Mouse (Mus musculus) erythroblast, embryonic 14.5 days (primary cell): Measurements from ENCODE around the gene Ikzf3. TPM values are rescaled to one million over a fixed set of nuclear protein-coding genes. Genes with fewer than 3 reads are reported as not detected.

Source experiments
- H3K27me3 ChIP-seq: 2 replicates; pipeline ENCODE4 v1.6.1; 2012; ENCODE audit warnings: inconsistent platforms; ENCODE audit not compliant: control insufficient read depth
- H3K36me3 ChIP-seq: 2 replicates; pipeline ENCODE4 v1.6.1; 2012; ENCODE audit warnings: mild to moderate bottlenecking, inconsistent platforms; ENCODE audit not compliant: control insufficient read depth
- H3K4me1 ChIP-seq: 2 replicates; pipeline ENCODE4 v1.6.1; 2012; ENCODE audit warnings: inconsistent platforms; ENCODE audit not compliant: control insufficient read depth
- H3K4me3 ChIP-seq: replicated peaks from 2 replicates; pipeline ENCODE3; 2012; ENCODE audit warnings: moderate library complexity, mild to moderate bottlenecking, inconsistent platforms
- H3K9me3 ChIP-seq: 2 replicates; pipeline ENCODE4 v1.6.1; 2012; ENCODE audit warnings: low read length, inconsistent platforms, mixed read lengths; ENCODE audit not compliant: control insufficient read depth
- GATA1 ChIP-seq: IDR thresholded peaks from 2 replicates; pipeline ENCODE4 v1.6.1; 2012; ENCODE audit warnings: low read length, inconsistent platforms, mixed read lengths
- TAL1 ChIP-seq: IDR thresholded peaks from 3 replicates; pipeline ENCODE4 v1.6.1; 2012; ENCODE audit warnings: low read length, inconsistent platforms, mixed read lengths
- polyA plus RNA-seq: library from polyadenylated mRNA; stranded (reverse); fragments of >175 nt; gene quantifications from 2 replicates; pipeline ENCODE4 v1.2.3, GENCODE M21; 2012

The Ikzf3 gene
- polyA plus RNA-seq, 1 experiment, result not detected

DNA sequence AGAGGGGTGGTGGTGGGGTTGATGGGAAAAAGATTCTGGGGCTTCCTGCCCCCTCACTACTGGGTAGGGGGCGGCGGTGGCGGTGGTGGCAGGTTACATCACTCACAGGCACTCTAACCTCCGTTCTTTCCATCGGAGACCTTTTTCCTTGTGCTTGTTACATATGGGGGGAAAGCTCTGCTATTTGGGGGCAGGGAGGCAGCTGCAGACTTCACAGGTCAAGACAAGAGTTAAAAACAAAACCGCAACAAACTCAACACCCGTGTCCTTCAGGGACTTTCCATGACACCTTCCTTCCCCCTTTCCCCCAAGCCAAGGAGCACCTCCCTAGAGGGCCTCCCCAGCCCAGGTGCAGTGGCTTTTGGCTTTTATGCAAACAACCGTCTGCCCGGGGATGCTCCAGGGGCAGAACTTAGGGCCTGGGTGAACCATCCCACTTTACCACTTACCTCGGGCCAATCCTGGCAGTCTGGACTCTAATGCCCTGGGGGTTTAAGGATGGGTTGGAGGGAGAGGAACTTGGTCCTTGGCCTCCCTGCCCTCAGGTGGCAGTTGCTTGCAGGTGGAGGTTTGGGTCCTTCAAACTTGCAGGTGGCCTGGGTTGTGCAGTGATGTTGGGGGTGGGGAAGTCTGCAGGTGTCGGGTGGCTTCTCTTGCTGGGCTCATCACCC is 86.6 kb downstream of the Ikzf3 start:
- Histone ChIP-seq H3K4me3 (no peak overlapping the region), H3K9me3 (no peaks in the 10 kb centered on the region), H3K4me1 (peaks cover 13% of the 10 kb centered on the region), H3K27me3 (peaks cover 46% of the 10 kb centered on the region), H3K36me3 (peaks cover 4% of the 10 kb centered on the region; the same call in 1 of the 2 replicates)
- TF ChIP-seq GATA1 (no peak), TAL1 (no peak)

DNA sequence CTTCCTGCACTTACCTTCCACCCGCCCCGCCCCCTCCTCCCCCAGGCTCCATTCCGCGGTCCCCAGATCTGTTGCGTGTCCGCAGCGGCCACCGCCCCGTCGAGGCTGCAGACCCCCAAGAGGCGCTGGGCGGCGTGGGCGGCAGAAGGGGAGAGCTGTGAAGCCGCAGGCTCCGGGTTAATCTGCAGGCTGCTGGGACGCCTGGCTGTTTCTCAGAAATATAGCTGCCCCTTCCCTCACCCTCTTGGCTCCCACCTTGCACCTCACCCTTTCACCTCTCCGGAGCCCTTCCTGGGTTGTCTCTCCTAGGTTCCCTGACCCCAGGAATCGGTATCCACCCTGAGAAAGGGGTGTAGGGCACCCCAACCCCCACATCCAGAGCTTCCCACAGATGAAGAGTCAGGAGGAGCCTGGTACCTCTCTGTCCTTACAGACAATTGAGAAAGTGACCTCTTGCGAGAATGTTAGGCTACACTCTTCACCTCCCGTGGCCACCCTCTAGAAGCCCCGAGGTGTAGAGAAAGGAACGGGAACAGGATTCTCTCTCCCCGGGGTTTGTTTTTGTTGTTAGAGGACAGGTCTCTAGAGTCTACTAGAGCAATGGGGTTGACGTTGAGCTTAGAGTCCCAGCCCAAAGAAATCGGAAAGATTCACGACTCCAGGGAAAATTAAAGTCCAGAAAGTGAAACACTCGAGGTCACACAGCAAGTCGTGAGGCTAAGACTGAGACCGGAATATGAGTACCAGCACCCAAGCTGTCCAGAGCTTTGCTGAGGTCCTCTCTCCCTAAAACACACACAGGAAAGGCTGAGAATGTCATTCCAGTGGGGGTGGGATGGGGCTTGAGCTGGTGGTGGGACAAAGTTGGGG is 87.5 kb downstream of the Ikzf3 start:
- H3K4me3 ChIP-seq, result peak overlapping the region; percentile 64
- H3K4me1 ChIP-seq, result peaks cover 13% of the 10 kb centered on the region
- no peaks in the 10 kb centered on the region for H3K9me3 ChIP-seq
- H3K27me3 ChIP-seq, result peaks cover 46% of the 10 kb centered on the region
- TF ChIP-seq TAL1 (no peak), GATA1 (no peak)
- peaks cover 6% of the 10 kb centered on the region; the same call in 1 of the 2 replicates for H3K36me3 ChIP-seq

- no peaks in the 10 kb centered on the region for H3K9me3 ChIP-seq
- TF ChIP-seq GATA1, result no peak
- no peak for TF ChIP-seq TAL1
- peak overlapping the region; percentile 64 for H3K4me3 ChIP-seq
- peaks cover 9% of the 10 kb centered on the region; the same call in 1 of the 2 replicates for H3K36me3 ChIP-seq
- H3K27me3 ChIP-seq, result peaks cover 46% of the 10 kb centered on the region
- H3K4me1 ChIP-seq, result peaks cover 13% of the 10 kb centered on the region
Measured at GRCm38 (mm10) chr11:98457367-98458120, 88.3 kb downstream of the Ikzf3 start.

DNA sequence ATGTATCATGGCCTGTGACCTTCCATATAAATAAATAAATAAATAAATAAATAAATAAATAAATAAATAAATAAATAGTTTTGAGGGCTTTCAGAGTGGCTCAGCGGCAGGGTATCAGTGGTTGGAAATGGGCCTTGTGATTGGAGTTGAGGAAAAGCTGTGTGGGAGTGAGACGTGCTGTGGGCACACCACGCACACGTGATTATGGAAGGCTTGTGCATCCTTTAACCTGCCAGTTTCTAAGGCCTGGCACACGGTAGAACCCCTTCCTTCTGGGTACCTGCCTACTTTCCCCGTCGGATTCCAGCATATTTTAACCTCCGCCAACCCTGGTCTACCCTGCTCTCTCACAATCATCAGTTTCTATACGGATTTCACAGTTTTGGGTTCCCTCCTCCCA is 88.9 kb downstream of the Ikzf3 start:
- TF ChIP-seq TAL1 (no peak), GATA1 (no peak)
- Histone ChIP-seq H3K9me3 (no peaks in the 10 kb centered on the region), H3K4me3 (peak overlapping the region; percentile 64), H3K4me1 (peaks cover 13% of the 10 kb centered on the region), H3K36me3 (peaks cover 9% of the 10 kb centered on the region; the same call in 1 of the 2 replicates), H3K27me3 (peaks cover 46% of the 10 kb centered on the region)

DNA sequence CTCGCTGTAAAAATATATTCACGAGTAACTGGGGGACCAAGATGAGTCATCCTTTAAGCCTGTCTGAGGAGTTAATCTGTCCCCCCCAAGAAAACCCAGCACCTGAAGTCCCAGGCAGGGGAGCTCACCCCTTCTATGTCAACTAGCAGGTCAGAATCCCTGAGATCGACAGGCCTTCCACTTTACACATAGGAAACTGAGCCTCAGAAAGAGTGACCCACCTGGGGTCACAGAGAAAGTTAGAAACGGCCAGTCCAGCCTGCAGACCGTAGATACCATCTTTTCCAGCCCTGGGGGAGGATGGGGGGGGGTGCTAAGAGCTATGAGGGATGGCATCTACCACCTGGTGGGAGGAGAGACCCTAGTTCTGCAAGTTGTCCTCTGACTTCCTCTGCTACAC is 89.3 kb downstream of the Ikzf3 start:
- Histone ChIP-seq H3K27me3 (peaks cover 44% of the 10 kb centered on the region), H3K36me3 (peaks cover 9% of the 10 kb centered on the region; the same call in 1 of the 2 replicates), H3K4me3 (no peak overlapping the region), H3K9me3 (no peaks in the 10 kb centered on the region), H3K4me1 (peaks cover 13% of the 10 kb centered on the region)
- TF ChIP-seq TAL1 (no peak), GATA1 (no peak)

DNA sequence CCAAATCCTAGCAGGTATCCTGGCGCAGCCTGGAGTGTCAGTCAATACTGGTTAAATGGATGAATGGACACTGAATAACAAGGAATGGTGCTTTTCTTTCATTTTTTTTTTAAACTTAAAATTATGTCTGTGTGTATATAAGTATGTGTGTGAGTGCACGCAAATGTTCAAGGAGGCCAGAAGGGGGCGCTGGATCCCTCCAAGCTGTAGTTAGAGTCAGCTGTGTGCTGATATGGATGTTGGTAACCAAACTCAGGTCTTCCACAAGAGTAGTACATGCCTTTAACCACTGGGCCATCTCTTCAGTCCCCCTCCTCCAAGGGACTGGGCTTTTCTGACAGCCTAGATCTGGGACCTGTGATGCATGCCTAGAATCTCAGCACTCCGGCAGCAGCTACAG is 90.3 kb downstream of the Ikzf3 start:
- Histone ChIP-seq H3K27me3 (peaks cover 41% of the 10 kb centered on the region), H3K4me3 (no peak overlapping the region)
- TF ChIP-seq GATA1, result no peak

DNA sequence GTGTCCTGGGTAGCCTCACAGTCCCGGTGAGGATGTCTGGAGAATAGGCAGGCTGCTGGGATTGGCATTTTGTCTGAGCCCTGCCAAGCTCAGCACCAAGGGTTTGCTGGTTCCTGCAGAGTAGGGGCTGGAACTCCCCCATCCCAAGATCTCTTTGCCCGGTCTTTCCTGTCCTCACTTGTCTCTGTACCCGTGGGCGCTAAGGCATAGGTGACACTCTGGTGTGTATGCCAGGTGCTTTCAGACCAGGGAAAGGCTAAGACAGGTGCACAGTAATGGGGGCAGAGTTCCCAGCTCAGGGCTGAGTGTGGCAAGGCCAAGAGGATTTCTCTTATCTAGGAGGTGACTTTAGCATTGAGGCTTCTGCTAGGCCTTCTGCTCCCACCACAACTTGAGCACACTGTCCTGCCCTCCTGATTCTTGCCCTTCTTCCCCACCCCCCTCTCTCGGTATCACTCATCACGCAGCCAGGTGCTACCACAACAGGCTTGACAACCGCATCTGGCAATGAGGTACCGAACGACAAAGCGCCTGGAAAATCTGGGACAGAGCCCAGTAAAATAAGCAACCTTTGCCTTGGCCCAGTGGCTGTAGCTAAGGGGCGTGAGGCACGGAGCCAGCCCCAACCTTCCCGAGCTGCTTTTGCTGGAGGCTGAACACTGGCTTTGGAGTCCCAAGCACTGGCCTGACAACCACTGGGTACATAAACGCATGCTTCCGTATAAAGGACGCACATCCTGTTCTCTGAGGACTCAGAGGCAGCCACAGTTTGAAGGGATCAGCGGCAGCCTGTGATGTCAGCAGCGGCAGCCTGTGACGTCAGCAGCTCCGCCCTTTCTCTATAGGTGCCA is 95.7 kb downstream of the Ikzf3 start:
- Histone ChIP-seq H3K4me3 (no peak overlapping the region), H3K36me3 (peaks cover 16% of the 10 kb centered on the region; the same call in 1 of the 2 replicates), H3K9me3 (no peaks in the 10 kb centered on the region), H3K4me1 (no peaks in the 10 kb centered on the region), H3K27me3 (peaks cover 42% of the 10 kb centered on the region)
- TF ChIP-seq GATA1, result no peak
- TF ChIP-seq TAL1, result no peak

More for the DNA sequence above, 90.3 kb downstream of the Ikzf3 start:
- Histone ChIP-seq H3K9me3 (no peaks in the 10 kb centered on the region), H3K4me1 (peaks cover 13% of the 10 kb centered on the region), H3K36me3 (peaks cover 16% of the 10 kb centered on the region; the same call in 1 of the 2 replicates)

- peak overlapping the region; percentile 8 for H3K4me3 ChIP-seq
- no peaks in the 10 kb centered on the region for H3K4me1 ChIP-seq
- peaks cover 12% of the 10 kb centered on the region; the same call in 1 of the 2 replicates for H3K36me3 ChIP-seq
- no peaks in the 10 kb centered on the region for H3K9me3 ChIP-seq
- TF ChIP-seq TAL1, result no peak
- TF ChIP-seq GATA1, result no peak
- H3K27me3 ChIP-seq, result peaks cover 45% of the 10 kb centered on the region
Measured at GRCm38 (mm10) chr11:98449419-98449818, 96.4 kb downstream of the Ikzf3 start.
